Mouse (Mus musculus) brain, embryonic 14.5 days (tissue): ENCODE results near the gene Klhdc2.

Source experiments
- CTCF ChIP-seq: fragments of 200-500 bp; IDR thresholded peaks from 2 replicates; pipeline ENCODE4 v1.5.1; 2012; ENCODE audit warnings: inconsistent platforms, mild to moderate bottlenecking, moderate library complexity, borderline replicate concordance; ENCODE audit not compliant: insufficient read depth, insufficient read length; ENCODE audit errors: extremely low read depth
- POLR2A ChIP-seq: fragments of 200-500 bp; IDR thresholded peaks from 2 replicates; pipeline ENCODE4 v1.6.1; 2012; ENCODE audit warnings: mild to moderate bottlenecking, inconsistent platforms, borderline replicate concordance; ENCODE audit not compliant: poor library complexity, insufficient read depth, insufficient read length, severe bottlenecking; ENCODE audit errors: extremely low read depth

DNA sequence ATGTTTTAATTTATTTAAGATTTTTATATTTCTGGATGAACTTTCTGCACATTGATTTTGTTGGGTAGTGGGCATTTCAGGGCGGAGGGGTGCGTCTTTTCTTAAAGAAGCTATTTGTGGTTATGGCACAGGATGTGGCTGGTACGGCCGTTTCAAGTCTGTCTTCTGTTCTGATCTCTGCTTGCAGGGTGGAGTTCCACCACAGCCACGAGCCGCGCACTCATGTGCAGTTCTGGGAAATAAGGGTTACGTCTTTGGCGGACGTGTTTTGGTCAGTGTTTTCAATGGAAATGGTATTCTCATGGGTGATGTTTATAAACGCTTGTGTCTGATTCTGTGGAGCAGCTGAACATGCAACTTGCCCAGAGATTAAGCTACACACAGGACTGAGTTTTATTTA is 38.6 kb upstream of the Klhdc2 start:
- no peak for TF ChIP-seq POLR2A
- TF ChIP-seq CTCF, result no peak
